Mouse (Mus musculus): ENCODE measurements around the gene Mcl1.
"Not testable (repeated sequence)": the region's sequence is repeated elsewhere in the genome, so short reads cannot be mapped to it uniquely, and the experiment has no call there.

Gene Mcl1

DNA sequence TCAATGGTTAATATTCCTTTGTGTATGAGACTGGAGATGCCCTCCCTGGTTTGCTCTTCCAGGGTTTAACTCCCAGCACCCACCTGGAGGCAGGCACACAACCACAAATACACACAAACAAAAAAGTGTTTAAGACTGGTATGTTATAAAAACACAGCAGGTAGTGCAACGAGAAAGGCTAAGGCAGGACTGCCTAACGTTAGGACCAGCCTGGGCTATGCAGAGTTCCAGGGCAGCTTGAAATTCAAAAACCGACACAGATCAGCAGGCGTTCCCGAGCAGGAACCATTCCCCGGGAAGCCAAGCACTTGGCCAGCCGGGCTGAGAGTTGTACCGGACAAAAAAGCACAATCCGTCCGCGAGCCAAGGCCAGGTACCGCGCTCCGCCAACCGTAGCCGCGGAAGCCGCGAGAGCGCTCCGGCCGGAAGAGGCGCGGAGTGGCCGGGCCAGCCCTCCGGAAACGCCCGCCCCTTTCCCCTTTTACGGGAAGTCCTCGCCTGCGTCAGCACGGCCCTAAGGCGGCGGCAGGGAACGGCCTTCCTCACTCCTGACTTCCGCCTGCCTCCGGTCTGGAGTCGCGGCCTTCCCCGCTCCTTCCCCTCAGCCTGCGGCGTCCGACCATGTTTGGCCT is at the start of gene Mcl1:
Gene Mcl1 (plus strand): TSS at position 553 of the 632 bp plus-strand sequence.
- in situ Hi-C loops (cut with MseI, MboI): no loop called here

DNA sequence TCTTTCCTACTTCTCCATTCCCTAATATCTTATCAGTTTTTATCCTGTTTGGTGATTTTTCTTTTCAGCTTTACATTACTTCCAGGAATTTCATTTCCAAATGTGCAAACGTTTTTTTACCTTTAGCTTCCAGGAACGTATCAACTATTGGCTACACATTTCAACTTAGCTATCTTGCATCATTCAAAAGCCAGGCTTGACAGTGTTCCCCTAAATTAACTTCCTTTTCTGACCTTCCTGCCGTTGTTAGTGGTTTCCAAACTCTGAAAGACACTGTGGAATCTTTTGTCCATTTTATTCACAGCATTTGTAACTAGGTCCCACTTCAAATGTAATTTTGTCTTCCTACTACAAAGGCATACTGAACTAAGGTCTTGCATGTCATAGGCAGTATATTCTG is 49.4 kb upstream of the Mcl1 start:
- in situ Hi-C loops (cut with MseI, MboI): no loop called here

DNA sequence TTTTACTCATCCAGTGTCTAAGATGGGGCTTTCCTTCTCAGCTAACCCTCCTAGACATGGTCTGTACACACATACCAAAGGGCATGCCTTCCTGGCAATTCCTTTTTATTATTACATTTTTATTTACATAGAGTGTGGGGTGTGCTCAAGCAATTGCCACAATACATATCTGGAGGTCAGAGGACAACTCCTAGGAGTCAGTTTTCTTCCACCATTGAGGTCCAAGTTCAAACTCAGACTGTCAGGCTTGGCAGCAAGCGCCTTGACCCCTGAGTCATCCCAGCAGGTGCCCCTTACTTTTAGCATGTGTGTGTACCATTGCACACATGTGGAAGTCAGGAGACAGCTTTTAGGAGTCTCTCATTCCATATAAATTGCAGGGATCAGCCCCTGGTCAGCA is 44.6 kb upstream of the Mcl1 start:
- in situ Hi-C loops (cut with MseI, MboI): no loop called here

DNA sequence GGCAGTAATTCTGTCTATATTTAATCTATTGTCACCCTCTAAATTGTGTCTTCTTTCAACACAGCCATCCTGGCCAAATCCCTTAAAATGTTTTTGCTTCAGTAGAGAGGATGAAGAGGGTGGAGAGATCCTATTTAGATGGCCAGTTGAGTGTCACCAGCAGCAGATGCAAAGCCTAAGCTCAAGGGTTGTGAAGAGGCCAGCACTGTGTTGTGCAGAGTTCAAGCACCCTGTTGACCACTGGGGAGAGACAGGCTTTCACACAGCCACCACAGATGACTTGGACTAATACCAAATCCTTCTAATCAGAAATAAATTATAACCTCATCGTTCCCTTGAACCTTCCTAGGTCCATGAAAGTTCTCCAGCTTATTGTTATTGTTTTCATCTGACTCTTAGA is 40.1 kb upstream of the Mcl1 start:
- in situ Hi-C loops (cut with MseI, MboI): no loop called here

DNA sequence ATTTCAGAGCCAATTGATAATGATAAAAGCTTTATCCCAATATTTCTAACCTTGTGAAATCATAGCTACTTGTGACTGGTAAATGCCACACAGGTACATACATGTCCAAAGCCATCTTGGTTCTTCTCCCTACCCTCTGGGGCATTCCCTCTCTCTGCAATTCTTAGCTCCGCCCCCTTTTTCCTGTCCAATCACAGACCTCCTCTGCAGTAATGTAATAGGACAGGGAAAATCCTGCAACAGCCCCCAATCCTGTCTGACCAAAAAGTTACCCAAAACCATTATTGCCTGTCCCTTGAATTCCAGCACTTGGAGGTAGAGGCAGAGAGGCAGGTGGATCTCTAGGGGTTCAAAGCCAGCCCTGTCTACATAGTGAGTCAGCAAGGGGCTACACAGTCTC is 37.3 kb upstream of the Mcl1 start:
- in situ Hi-C loops (cut with MseI, MboI): no loop called here

DNA sequence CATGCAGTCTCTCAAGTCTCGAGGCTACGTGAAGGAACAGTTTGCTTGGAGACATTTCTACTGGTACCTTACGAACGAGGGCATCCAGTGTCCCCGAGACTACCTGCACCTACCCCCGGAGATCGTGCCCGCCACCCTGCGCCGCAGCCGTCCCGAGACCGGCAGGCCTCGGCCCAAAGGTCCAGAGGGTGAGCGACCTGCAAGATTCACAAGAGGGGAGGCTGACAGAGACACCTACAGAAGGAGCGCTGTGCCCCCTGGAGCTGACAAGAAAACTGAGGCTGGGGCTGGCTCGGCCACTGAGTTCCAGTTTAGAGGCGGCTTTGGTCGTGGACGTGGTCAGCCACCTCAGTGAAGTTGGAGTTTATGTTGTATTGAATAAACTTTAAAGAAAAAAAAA is 36.2 kb upstream of the Mcl1 start:
- in situ Hi-C loops (cut with MseI, MboI): not testable (repeated sequence)

- in situ Hi-C loops (cut with MseI, MboI): no loop called here
These were observed 35.0 kb upstream of the Mcl1 start for GRCm38 (mm10) chr3:95623551-95623950.

DNA sequence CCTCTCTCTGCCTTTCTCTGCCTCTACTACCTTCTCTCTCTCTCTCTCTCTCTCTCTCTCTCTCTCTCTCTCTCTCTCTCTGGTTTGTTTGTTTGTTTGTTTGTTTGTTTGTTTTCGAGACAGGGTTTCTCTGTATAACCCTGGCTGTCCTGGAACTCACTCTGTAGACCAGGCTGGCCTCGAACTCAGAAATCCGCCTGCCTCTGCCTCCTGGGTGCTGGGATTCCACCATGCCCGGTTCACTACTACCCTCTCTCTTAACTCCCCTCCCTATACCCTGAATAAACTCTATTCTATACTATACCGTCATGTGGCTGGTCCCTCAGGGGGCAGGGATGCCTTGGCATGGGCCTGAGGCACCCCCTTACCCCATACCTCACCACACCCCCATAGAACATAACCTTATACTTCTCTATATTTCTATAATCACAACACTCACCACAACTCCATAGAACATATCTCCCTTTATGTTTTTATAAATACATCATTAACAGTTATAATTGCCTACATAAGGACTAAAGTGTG is 34.5 kb upstream of the Mcl1 start:
- in situ Hi-C loops (cut with MseI, MboI): not testable (repeated sequence)

GRCm38 (mm10) chr3:95624628-95625503 is 33.7 kb upstream of the Mcl1 start, which contains the start of gene Ensa:
TSS of gene Ensa (plus strand) at chr3:95624993.
- in situ Hi-C loops (cut with MseI, MboI): no loop called here

DNA sequence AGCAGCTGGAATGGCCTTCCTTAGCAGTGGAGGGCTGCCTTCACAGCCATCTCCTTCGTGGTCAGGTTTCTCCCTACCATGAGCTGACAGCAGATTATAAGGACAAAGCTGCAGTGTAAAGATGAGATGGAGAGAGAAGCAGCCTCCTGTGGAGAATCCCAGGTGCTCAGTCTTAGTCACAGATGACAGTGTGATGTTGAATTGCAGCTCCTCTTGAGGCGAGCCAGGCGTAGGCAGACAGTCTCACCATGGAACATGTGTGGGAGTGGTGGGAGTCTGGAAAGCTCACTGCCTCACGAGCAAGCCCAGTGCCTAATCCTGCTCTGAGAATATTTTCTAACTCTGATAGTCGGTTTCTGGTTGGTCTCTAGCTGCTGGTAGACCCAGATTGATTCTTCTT is 30.8 kb upstream of the Mcl1 start:
- in situ Hi-C loops (cut with MseI, MboI): no loop called here

DNA sequence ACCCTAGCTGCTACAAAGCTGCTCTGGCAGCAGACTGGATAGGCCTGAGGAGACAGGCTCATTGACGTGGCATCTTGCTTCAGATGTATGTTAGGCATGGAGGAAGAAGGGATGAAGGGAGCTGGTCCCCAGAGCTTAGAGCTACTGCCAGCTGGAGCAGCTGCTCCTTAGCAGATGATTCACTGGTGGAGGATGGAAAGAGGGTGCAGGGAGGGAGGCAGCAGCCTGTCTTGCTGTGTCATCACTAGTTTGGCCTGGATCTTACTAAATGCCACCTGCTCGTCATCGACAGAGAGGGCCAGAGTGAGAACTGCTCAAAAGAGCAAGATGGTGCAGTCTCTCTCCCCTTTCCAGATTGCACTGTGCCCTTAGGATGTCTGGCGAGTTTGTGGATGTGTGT is 28.8 kb upstream of the Mcl1 start:
- in situ Hi-C loops (cut with MseI, MboI): no loop called here

- in situ Hi-C loops (cut with MseI, MboI): no loop called here
These were observed 27.7 kb upstream of the Mcl1 start for GRCm38 (mm10) chr3:95630856-95631255.

DNA sequence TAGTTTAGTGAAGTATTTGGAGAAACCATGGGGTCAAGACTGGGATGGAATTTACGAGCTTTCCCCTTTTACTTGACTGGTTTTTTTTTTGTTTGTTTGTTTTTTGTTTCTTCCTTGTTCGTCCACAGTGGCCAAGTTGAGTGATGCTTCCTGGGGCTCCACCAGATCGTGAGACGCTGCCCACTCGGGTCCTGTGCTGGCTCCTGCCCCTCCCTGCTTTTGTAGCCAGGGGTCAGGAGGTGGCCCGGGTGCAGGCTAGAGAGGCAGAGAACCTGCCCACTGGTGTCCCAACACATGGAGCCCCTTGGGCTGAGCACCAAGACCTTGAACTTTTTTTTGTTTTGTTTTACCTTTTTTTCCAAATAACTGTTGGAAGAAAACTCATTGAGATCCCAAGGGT is 27.3 kb upstream of the Mcl1 start:
- in situ Hi-C loops (cut with MseI, MboI): no loop called here

DNA sequence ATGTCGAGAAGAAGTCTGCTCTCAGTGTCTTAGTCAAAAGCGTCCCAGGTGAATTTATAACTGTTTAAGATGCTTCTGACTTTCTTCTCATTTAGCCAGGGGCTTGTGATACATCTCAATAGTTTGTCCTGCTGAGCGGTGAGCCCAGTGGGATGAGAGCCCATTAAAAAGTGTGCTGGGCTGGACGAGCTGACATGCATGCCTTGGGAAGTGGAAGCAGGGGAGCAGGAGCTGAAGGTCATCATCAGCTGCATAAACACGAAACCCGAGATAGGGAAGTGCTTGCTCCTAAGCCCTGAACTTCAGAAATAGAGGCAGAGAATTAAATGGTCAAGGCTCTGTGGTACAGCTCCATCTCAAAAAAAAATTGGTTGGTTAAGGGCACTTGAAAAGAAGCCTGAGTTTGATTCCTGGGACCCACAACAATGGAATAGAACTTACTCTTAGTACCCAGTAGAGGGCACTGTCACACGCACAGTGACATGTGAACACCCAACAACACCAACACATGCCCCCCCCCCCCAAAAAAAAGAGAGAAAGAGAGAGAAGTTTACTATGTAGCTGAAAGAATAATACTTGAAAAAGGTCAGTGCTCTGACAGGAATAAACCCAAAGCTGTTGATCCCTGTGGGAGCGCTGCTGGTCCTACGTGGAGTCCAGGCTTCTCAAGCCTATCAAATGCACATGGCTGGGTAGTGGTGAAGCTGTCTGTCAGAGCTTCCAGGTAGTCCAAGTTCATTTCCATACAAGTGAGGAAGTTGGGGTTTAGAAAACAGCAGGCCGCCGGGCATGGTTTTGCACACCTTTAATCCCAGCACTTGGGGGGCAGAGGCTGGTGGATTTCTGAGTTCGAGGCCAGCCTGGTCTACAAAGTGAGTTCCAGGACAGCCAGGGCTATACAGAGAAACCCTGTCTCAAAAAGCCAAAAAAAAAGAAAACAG is 25.7 kb upstream of the Mcl1 start:
- in situ Hi-C loops (cut with MseI, MboI): no loop called here

GRCm38 (mm10) chr3:95635636-95636035 is 23.0 kb upstream of the Mcl1 start:
- in situ Hi-C loops (cut with MseI, MboI): no loop called here

DNA sequence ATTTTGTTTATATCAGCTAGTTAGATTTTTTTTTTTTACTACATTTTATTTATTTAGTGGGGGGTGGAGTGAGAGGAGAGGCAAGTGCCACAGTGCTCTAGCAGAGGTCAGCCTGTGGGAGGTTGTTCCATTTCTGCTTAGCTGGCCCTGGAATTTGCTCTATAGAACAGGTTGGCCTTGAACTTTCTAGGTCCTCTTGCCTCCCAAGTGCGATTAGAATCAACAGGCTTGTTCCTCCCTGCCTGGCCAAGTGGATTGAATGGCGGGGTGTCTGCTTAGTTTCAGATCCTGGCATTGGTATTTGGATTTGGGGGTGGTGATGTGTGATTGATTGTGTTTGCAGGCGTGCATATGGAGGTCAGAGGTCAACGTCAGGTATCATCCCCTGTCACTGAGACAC is 22.5 kb upstream of the Mcl1 start:
- in situ Hi-C loops (cut with MseI, MboI): no loop called here

DNA sequence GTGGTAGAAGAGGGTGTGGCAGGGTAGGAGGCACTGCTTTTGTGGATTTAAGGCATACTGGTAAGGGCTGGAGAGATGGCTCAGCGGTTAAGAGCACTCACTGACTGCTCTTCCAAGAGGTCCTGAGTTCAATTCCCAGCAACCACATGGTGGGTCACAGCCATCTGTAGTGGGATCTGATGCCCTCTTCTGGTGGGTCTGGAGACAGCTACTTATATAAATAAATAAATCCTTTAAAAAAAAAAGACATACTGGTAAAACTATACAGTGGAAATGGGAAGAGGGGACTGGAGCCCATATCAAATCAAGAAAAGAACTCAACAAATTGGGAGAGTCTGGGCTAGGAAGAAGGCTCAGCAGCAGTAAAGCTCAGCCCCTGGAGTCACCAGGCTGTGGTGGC is 18.9 kb upstream of the Mcl1 start:
- in situ Hi-C loops (cut with MseI, MboI): no loop called here

DNA sequence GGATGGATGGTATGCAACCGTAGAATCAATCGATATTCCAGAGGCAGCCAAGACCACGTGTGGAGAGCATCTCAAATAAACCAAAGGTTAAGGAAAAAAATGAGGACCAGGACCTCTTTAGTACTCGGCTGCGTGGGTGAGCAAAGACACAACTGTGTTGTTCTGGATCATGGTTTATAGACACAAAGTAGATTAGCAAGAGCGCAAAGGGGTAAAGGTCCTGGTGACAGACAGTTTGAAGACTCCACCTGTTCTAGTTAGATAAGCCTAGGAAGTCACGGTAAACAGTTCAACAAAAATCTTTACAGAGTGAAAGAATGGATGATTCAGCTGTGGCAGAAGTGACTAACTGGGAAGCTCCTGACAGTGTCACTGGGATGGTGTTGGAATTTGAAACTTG is 15.5 kb upstream of the Mcl1 start:
- in situ Hi-C loops (cut with MseI, MboI): no loop called here

DNA sequence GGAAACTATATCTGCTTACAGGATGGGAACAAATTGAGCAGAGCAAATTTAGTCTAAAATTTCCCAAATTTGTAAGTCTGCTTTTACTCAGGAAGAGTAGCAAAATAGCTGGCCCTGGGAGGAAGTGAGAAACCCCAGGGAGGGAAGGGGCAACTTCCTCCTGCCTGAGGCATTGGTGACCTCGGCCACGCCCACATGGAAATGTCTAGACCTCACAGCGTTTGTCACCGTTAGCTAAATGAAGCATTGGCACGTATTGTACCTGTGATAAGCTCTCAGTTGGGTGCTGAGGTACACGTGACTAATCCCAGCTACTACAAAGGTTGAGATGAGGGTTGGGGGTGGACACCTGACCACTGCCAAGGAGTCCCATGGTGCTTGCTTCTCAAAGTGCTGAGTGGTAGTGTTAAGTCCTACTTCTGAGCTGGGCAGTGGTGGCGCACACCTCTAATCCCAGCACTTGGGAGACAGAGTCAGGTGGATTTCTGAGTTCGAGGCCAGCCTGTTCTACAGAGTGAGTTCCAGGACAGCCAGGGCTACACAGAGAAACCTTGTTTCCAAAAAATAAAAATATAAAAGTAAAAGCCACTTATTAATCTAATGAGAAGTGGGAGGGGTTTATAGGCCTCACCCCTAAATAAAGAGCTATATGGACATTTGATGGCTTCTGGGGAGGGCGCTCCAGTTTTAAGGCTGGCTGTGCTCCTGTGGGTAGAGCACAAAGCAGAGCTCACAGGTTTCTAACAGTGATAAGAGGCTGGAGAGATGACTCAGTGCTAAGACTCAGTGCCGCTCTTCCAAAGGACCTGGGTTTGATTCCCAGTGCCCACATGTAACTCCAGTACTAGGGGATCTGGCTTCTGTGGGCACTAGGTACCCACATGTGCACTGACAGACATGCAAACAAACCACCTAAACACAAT is 13.0 kb upstream of the Mcl1 start:
- in situ Hi-C loops (cut with MseI, MboI): no loop called here

DNA sequence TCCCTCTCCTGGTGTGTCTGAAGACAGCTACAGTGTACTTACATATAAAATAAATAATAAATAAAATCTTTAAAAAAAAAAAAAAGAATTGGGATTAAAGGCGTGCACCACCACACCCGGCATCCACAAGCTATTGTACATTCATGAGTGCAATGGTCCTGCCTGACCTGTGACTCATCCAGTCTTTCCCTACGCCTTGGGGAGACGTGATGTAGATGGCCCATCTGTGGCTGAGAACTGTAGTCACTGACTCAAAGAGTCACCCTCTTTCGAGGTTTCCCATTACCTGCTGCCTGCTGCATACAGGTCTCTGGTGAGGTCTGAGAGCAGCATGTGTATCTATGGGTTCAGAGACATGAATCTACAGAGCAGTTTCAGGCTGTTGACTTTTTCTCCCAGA is 10.6 kb upstream of the Mcl1 start:
- in situ Hi-C loops (cut with MseI, MboI): no loop called here

Data from mouse trophoblast stem cell (cell line).